ENCODE assay signal across 13 mouse cellular contexts in the genomic region with DNA sequence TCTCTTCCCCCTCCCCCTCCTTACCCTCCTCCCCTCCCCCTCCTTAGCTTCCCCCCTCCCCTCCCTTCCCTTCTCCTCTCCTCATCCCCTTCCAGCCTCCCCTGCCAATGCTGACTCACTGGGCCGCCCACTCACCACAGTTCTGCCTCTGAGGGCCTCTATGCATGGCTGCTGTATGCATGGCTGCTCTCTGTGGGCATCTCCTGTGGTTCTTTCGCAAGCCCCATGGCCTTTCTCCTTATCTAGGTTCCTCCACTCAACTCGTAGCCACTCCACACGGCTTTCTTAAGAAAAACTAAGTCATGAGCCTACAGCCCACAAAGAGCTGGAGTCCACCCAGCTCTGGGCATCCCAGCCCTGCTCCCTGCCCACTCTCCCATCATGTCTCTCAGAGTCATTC.
DNase-seq lines count a peak whose midpoint lies in the region; ATAC-seq and TF ChIP-seq lines count a peak whose summit lies in the region.
"Had no signal": no experiment of that assay in that cellular context is flagged by ENCODE, and none has a peak within 500 bp of the region (broad histone marks: within the 10 kb centered on the region; RNA-seq: fewer than 3 reads in every experiment).

No protein-coding gene starts in this region.

- peak overlapping the region; percentile 11; the same call in 1 of the 2 replicates for H3K27ac ChIP-seq in layer of hippocampus, adult 2 months
- H3K27ac ChIP-seq in forebrain, embryonic 11.5 days (ENCODE audit: low read depth, low read length) = no peak overlapping the region
- H3K27ac ChIP-seq: heart, adult 2 months; midbrain, embryonic 13.5 days had no signal

- no peaks in the 10 kb centered on the region for H3K9me3 ChIP-seq in forebrain, embryonic 11.5 days (ENCODE audit: control insufficient read depth, low read length)
- H3K9me3 ChIP-seq: midbrain, embryonic 13.5 days had no signal

- H3K9ac ChIP-seq in forebrain, embryonic 11.5 days (ENCODE audit: low read length) = no peak overlapping the region
- H3K9ac ChIP-seq: midbrain, embryonic 13.5 days had no signal

- no peaks in the 10 kb centered on the region; the same call in 1 of the 2 replicates for H3K4me1 ChIP-seq in forebrain, embryonic 11.5 days (replicated peaks; ENCODE audit: control insufficient read depth, insufficient read depth, low read length)

- no peak for ATAC-seq in forebrain, embryonic 11.5 days (replicated peaks; ENCODE audit: low FRiP score)
- ATAC-seq: forebrain, embryonic 16.5 days; intestine, embryonic 16.5 days had no signal

- DNase-seq in layer of hippocampus, adult 2 months (ENCODE audit: low spot score in 2 of 2) = peak in 1 of 2 experiments; percentile 35
- no peak for DNase-seq in layer of hippocampus, postnatal 36 days
- DNase-seq in 3T3-L1 (ENCODE audit: low read depth, low spot score) (peak; percentile 73), adipocyte (ENCODE audit: low spot score) (peak; percentile 34)
- DNase-seq in lung, postnatal 36 days = peak; percentile 61
- no peak for DNase-seq in cerebellum, postnatal 36 days
- no peak for DNase-seq in forebrain, embryonic 11.5 days (ENCODE audit: low spot score)
- no peak for DNase-seq in retina, embryonic 14.5 days (ENCODE audit: low spot score)
- DNase-seq: heart, adult 2 months; heart, postnatal 4 days had no signal

- H3K36me3 ChIP-seq in forebrain, embryonic 11.5 days (ENCODE audit: control insufficient read depth, insufficient read depth, low read length) = no peaks in the 10 kb centered on the region
- H3K36me3 ChIP-seq: midbrain, embryonic 13.5 days had no signal

- no peak overlapping the region for H3K4me2 ChIP-seq in forebrain, embryonic 11.5 days (ENCODE audit: low read depth, low read length, severe bottlenecking)
- H3K4me2 ChIP-seq: midbrain, embryonic 13.5 days had no signal

- no peak overlapping the region for H3K4me3 ChIP-seq in layer of hippocampus, adult 2 months
- H3K4me3 ChIP-seq in forebrain, embryonic 11.5 days (ENCODE audit: low read depth, low read length) = no peak overlapping the region
- H3K4me3 ChIP-seq: heart, adult 2 months; midbrain, embryonic 13.5 days had no signal

- WGBS in forebrain, embryonic 11.5 days = 90% methylated on average over 4 of the region's 4 CpGs

- H3K27me3 ChIP-seq in forebrain, embryonic 11.5 days (ENCODE audit: control insufficient read depth, insufficient read depth, low read length) = no peaks in the 10 kb centered on the region
- H3K27me3 ChIP-seq: midbrain, embryonic 13.5 days had no signal

- TF ChIP-seq CTCF in layer of hippocampus, adult 2 months (conservative IDR thresholded peaks at IDR 0.05) = no peak

Comparison
In these comparisons a context has a peak if more than half of its experiments do, and no peak if none do; other contexts are left out.
1. DNase-seq: peak in 3T3-L1 (single experiment), adipocyte (single experiment) and lung, postnatal 36 days (single experiment); none in layer of hippocampus, postnatal 36 days (0 of 2), cerebellum, postnatal 36 days (0 of 2), forebrain, embryonic 11.5 days (single experiment) and retina, embryonic 14.5 days (single experiment).